ENCODE assay signal across 9 mouse cellular contexts in genomic region chr5:123765506-123765905, GRCm38 (mm10).
"Had no signal": no experiment of that assay in that cellular context is flagged by ENCODE, and none has a peak within 500 bp of the region (broad histone marks: within the 10 kb centered on the region; RNA-seq: fewer than 3 reads in every experiment).

No protein-coding gene starts in this region.

- DNase-seq: lung, adult 18-20 months; lung, embryonic 14.5 days; lung, postnatal 10 days; lung, postnatal 4 days; midbrain, embryonic 14.5 days; retina, postnatal 1 day; right cerebral cortex, adult 18-20 months; thymus, postnatal 4 days had no signal

- ATAC-seq: liver, embryonic 12.5 days had no signal
